Mouse (Mus musculus) CH12.LX (cell line): ENCODE results near the gene Iqcn. TPM values are rescaled to one million over a fixed set of nuclear protein-coding genes. Genes with fewer than 3 reads are reported as not detected.

Experiments used
- DNase-seq: peaks from one replicate; pipeline ENCODE4 v3.0.0-alpha.2; 2013; ENCODE audit errors: extremely low read depth
- H3K27ac ChIP-seq: 2 replicates; pipeline ENCODE4 v1.5.1; 2012; ENCODE audit warnings: low read depth, mild to moderate bottlenecking, control low read depth, moderate library complexity; ENCODE audit not compliant: insufficient read depth
- H3K27me3 ChIP-seq: replicated peaks from 2 replicates; pipeline ENCODE3; 2012; ENCODE audit warnings: inconsistent platforms
- H3K36me3 ChIP-seq, 2 experiments: replicated peaks in 1 of 2; 2 replicates each; pipeline versions ENCODE3 to v1.6.1; 2012; ENCODE audit warnings: inconsistent platforms in 1 of 2, low read length in 1 of 2, mild to moderate bottlenecking in 1 of 2, mixed read lengths in 1 of 2, moderate library complexity in 1 of 2; ENCODE audit not compliant: control insufficient read depth in 1 of 2, insufficient read depth in 1 of 2
- H3K4me1 ChIP-seq, 2 experiments: 2 replicates each; pipeline ENCODE4 v1.6.1; 2012; ENCODE audit warnings: inconsistent platforms in 1 of 2, moderate library complexity in 1 of 2; ENCODE audit not compliant: insufficient read depth in 2 of 2, control insufficient read depth in 1 of 2
- H3K4me2 ChIP-seq: 2 replicates; pipeline ENCODE4 v1.6.1; 2012; ENCODE audit warnings: low read depth, mild to moderate bottlenecking, control low read depth; ENCODE audit not compliant: poor library complexity, insufficient read depth, severe bottlenecking
- H3K4me3 ChIP-seq, 3 experiments: fragments of 150-350 bp in 1 of 3; sonication (generic) in 1 of 3; replicated peaks in 1 of 3; 2 replicates each; pipeline versions ENCODE3 to v1.5.1; 2011 to 2012; ENCODE audit warnings: low read depth in 2 of 3, low read length in 2 of 3, mild to moderate bottlenecking in 2 of 3, moderate library complexity in 2 of 3, control low read depth in 1 of 3, improper control_type of control experiment in 1 of 3, inconsistent platforms in 1 of 3, mixed read lengths in 1 of 3; ENCODE audit not compliant: poor library complexity in 1 of 3
- H3K79me2 ChIP-seq: replicated peaks from 2 replicates; pipeline ENCODE4 v1.6.1; 2012; ENCODE audit warnings: mild to moderate bottlenecking, moderate library complexity; ENCODE audit not compliant: control insufficient read depth, poor library complexity, insufficient read depth, severe bottlenecking; ENCODE audit errors: extremely low read depth
- H3K9ac ChIP-seq: 2 replicates; pipeline ENCODE4 v1.6.1; 2012; ENCODE audit warnings: low read depth, mild to moderate bottlenecking, control low read depth, moderate library complexity; ENCODE audit not compliant: insufficient read depth
- H3K9me3 ChIP-seq: replicated peaks from 2 replicates; pipeline ENCODE3; 2012; ENCODE audit warnings: low read length, inconsistent platforms, mixed read lengths
- CTCF ChIP-seq, 2 experiments: IDR thresholded peaks in 1 of 2; conservative IDR thresholded peaks in 1 of 2; 2 replicates each; pipeline ENCODE4 v1.5.1; 2011 to 2012; ENCODE audit warnings: low read depth in 2 of 2, low read length in 2 of 2, improper control_type of control experiment in 1 of 2, inconsistent platforms in 1 of 2, mild to moderate bottlenecking in 1 of 2, moderate library complexity in 1 of 2
- ETS1 ChIP-seq: conservative IDR thresholded peaks from 2 replicates; pipeline ENCODE4 v1.6.1; 2012; ENCODE audit warnings: low read depth, mild to moderate bottlenecking, inconsistent platforms, low read length, improper control_type of control experiment, moderate library complexity
- GABPA ChIP-seq: IDR thresholded peaks from 2 replicates; pipeline ENCODE4 v1.6.1; 2012; ENCODE audit warnings: low read depth, low read length, improper control_type of control experiment, inconsistent platforms; ENCODE audit not compliant: insufficient replicate concordance
- JUND ChIP-seq: conservative IDR thresholded peaks from 2 replicates; pipeline ENCODE4 v1.6.1; 2011; ENCODE audit warnings: low read depth, low read length, improper control_type of control experiment
- KAT2A ChIP-seq: IDR thresholded peaks from 2 replicates; pipeline ENCODE4 v1.6.1; 2012; ENCODE audit warnings: low read length, improper control_type of control experiment, inconsistent platforms; ENCODE audit not compliant: insufficient replicate concordance
- MAX ChIP-seq: IDR thresholded peaks from 2 replicates; pipeline ENCODE4 v1.6.1; 2011; ENCODE audit warnings: low read length, improper control_type of control experiment
- MXI1 ChIP-seq: IDR thresholded peaks from 2 replicates; pipeline ENCODE4 v1.6.1; 2011; ENCODE audit warnings: mild to moderate bottlenecking, low read depth, low read length, improper control_type of control experiment
- NRF1 ChIP-seq: IDR thresholded peaks from 2 replicates; pipeline ENCODE4 v1.6.1; 2014; ENCODE audit warnings: low read depth, mild to moderate bottlenecking, inconsistent platforms, low read length, improper control_type of control experiment, moderate library complexity
- RCOR1 ChIP-seq: conservative IDR thresholded peaks from 2 replicates; pipeline ENCODE4 v1.6.1; 2012; ENCODE audit warnings: low read depth, mild to moderate bottlenecking, inconsistent platforms, low read length, improper control_type of control experiment
- SIN3A ChIP-seq: IDR thresholded peaks from 2 replicates; pipeline ENCODE4 v1.6.1; 2012; ENCODE audit warnings: low read length, improper control_type of control experiment, inconsistent platforms
- USF1 ChIP-seq: IDR thresholded peaks from 2 replicates; pipeline ENCODE4 v1.6.1; 2014; ENCODE audit warnings: low read depth, mild to moderate bottlenecking, inconsistent platforms, low read length, improper control_type of control experiment
- ZC3H11A ChIP-seq: IDR thresholded peaks from 2 replicates; pipeline ENCODE4 v1.6.1; 2012; ENCODE audit warnings: low read depth, mild to moderate bottlenecking, inconsistent platforms, low read length, improper control_type of control experiment
- ZKSCAN1 ChIP-seq: IDR thresholded peaks from 2 replicates; pipeline ENCODE4 v1.6.1; 2012; ENCODE audit warnings: low read depth, inconsistent platforms, low read length, improper control_type of control experiment, borderline replicate concordance
- ZMIZ1 ChIP-seq: IDR thresholded peaks from 2 replicates; pipeline ENCODE4 v1.6.1; 2012; ENCODE audit warnings: low read depth, mild to moderate bottlenecking, inconsistent platforms, low read length, improper control_type of control experiment
- ZNF384 ChIP-seq: IDR thresholded peaks from 2 replicates; pipeline ENCODE4 v1.6.1; 2012; ENCODE audit warnings: low read depth, low read length, improper control_type of control experiment, inconsistent platforms
- dilution Hi-C: fragments of 300-500 bp; cut with MboI; formaldehyde crosslinking; loops from 2 replicates; pipeline ENCODE4 v1.14.3; 2020; ENCODE audit warnings: low sequenced_read_pairs; ENCODE audit not compliant: extremely low pct_unique_long_range_greater_than_20kb, extremely low pct_ligation_motif_present
- in situ Hi-C: fragments of 300-500 bp; cut with MboI; formaldehyde crosslinking; loops from 3 replicates; pipeline ENCODE4 v1.14.3; 2019; ENCODE audit warnings: low sequenced_read_pairs, low pct_ligation_motif_present, low pct_unique_long_range_greater_than_20kb, mixed read lengths
- polyA plus RNA-seq: library from polyadenylated mRNA; unstranded; fragments of >175 nt; gene quantifications from 2 replicates; pipeline ENCODE4 v1.2.1, GENCODE M21; 2012; ENCODE audit warnings: low read depth; ENCODE audit not compliant: insufficient read length
- total RNA-seq, 2 experiments: library from RNA; depleted of rRNA; stranded (reverse); fragments of 300-350 nt in 1 of 2; fragments of >200 nt in 1 of 2; gene quantifications; 2 replicates each; pipeline ENCODE4 v1.2.3; 2012 to 2014

Gene Iqcn
- total and polyA plus RNA-seq, 3 experiments = 0.07 TPM; not detected in 2

DNA sequence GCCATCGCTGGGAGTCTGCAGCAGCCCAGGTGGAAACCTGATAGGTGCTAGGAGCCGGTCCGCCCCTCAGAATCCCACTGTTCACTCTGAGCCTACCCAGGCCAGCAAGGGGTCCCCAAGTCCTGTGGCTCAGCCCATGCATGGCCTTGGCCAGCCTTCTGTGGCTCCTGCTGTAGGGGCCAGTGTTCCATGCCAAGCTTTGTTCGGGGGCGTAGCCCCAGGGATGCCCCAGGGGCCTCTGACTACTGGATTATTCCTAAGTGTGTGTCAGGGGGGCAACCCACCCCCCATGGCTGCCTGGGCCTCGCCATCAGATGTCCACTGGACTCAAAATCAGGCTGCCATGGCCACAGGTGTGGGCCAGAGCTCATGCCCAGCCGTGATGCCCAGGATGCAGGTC lies 10.7 kb downstream of the Iqcn start:
- peaks cover 10% of the 10 kb centered on the region for H3K27me3 ChIP-seq
- no peaks in the 10 kb centered on the region for H3K79me2 ChIP-seq
- in situ Hi-C loops = loop anchor here (10.0 kb wide), 2 partner anchors 49 to 131 kb away; partner anchors contain the start of gene Pgpep1
- no peaks in the 10 kb centered on the region for H3K9me3 ChIP-seq
- no peak overlapping the region for H3K27ac ChIP-seq
- TF ChIP-seq GABPA = no peak
- no peak for TF ChIP-seq MAX
- no peak for TF ChIP-seq USF1
- TF ChIP-seq CTCF (conservative IDR thresholded peaks at IDR 0.05 in 1 of 2, IDR thresholded peaks at IDR 0.05 in 1 of 2; ENCODE audit: low read depth in 2 of 2, low read length in 2 of 2) = no peak
- TF ChIP-seq ZC3H11A = no peak
- no peak for TF ChIP-seq JUND
- TF ChIP-seq SIN3A = no peak
- no peak for TF ChIP-seq ETS1
- no peak for TF ChIP-seq ZNF384
- no peak for TF ChIP-seq NRF1
- no peak for TF ChIP-seq RCOR1
- no peak for TF ChIP-seq KAT2A
- TF ChIP-seq, all 38 proteins: peak for 0
- Histone ChIP-seq H3K4me2 (no peak overlapping the region), H3K36me3 (peaks cover 0 to 22% of the 10 kb centered on the region in 2 experiments), H3K4me1 (peaks cover 0 to 5% of the 10 kb centered on the region in 2 experiments; a peak in 3 of 4 replicates), H3K4me3 (no peak overlapping the region), H3K9ac (no peak overlapping the region)
- no peak for DNase-seq
- dilution Hi-C loops = no loop called here

- in situ Hi-C loops = loop anchor here (5.0 to 10.0 kb wide), 3 partner anchors 37 to 130 kb away; partner anchors contain the start of genes Pgpep1 and Rab3a
- TF ChIP-seq CTCF (conservative IDR thresholded peaks at IDR 0.05 in 1 of 2, IDR thresholded peaks at IDR 0.05 in 1 of 2; ENCODE audit: low read depth in 2 of 2, low read length in 2 of 2) = no peak
- no peak for TF ChIP-seq ZMIZ1
- TF ChIP-seq MXI1 = no peak
- TF ChIP-seq ZKSCAN1 = no peak
- Histone ChIP-seq H3K9ac (no peak overlapping the region), H3K27ac (no peak overlapping the region), H3K9me3 (no peaks in the 10 kb centered on the region), H3K4me2 (no peak overlapping the region), H3K79me2 (no peaks in the 10 kb centered on the region), H3K36me3 (peaks cover 0 to 12% of the 10 kb centered on the region in 2 experiments), H3K4me1 (peaks cover 0 to 11% of the 10 kb centered on the region in 2 experiments; a peak in 3 of 4 replicates), H3K4me3 (no peak overlapping the region), H3K27me3 (peaks cover 13% of the 10 kb centered on the region)
- dilution Hi-C loops = no loop called here
- no peak for DNase-seq
These were observed 11.8 kb downstream of the Iqcn start for GRCm38 (mm10) chr8:70715086-70715485.
